Mouse (Mus musculus): ENCODE data around the gene Podxl2. TPM values are rescaled to one million over a fixed set of nuclear protein-coding genes. Genes with fewer than 3 reads are reported as not detected.

Gene Podxl2
- polyA plus RNA-seq, 1 experiment: 35.8 TPM

DNA sequence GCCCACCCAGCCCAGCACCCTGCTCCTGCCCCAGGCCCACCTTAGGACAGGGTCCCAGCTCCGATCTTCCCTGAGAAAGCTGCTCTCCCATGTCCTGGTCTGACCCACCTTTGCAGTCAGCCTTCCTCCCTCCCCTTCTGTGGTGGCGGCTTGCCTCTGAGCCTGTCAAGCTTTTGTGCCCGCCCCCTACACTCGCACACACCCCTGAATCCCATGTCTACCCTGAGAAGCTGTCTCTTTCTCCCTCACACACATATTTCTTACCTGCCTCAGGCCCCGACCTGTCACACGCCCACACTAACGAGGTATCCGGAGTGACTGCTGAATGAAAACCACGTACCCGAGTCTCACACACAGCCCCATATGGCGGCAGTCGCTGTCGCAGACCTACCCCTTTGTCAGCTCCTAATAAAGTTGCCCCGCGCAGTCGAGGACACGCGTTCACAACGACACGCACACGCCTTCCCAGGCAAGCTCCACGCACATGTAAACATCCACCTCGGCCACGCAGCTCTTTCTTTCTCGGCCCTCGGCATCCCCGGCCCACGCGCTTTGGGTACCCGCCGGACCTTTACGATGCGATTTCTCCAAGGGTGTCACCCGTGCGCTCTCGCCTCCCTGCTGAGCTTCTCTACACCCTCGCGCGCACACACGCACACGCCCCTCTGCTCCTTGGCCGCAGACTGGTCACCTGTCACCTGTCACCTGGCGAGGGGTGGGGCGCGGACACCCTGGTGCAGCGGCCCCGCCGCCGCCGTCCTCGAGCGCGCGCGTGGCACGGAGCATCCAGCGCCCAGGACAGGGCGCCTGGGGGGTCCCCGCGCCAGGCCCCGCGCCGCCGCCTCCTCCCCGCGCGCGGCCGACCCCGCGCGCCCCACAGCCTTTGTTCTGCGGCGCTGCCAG lies 628 bp downstream of the Podxl2 start:
- 5% methylated on average over 74 of the region's 74 CpGs for WGBS
- Histone ChIP-seq H3K4me3 (replicated peaks; ENCODE audit: extremely low read depth, low read depth, low read length) (peak overlapping the region; percentile 73), H3K4me1 (ENCODE audit: control insufficient read depth, insufficient read depth, low read length) (peaks cover 4% of the 10 kb centered on the region; the same call in 1 of the 2 replicates)
- DNase-seq: no peak
- TF ChIP-seq POLR2A (IDR thresholded peaks at IDR 0.05; ENCODE audit: borderline replicate concordance, extremely low read depth, low read depth, low read length) (no peak), CTCF (IDR thresholded peaks at IDR 0.05; ENCODE audit: insufficient read depth, low read length) (no peak)

DNA sequence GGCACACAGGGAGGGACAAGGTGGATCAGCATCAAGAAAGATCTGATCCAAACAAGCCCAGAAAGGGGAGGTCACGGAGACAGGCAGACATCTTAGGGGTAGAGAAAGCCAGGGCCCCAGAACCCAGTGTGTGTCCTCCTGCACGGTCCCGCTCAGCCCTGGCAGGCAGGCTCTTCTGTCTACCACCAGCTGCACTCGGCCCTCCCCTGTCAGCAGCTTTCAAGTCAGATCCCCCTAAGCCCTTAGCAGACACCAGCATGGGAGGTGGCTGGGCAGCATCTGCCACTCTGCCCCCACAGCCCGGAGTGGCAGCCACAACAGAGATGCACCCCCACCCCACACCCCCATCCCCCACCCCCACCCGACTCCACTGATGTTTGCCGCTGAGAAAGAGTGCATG lies 2.0 kb downstream of the Podxl2 start:
- 43% methylated on average over 7 of the region's 7 CpGs for WGBS

DNA sequence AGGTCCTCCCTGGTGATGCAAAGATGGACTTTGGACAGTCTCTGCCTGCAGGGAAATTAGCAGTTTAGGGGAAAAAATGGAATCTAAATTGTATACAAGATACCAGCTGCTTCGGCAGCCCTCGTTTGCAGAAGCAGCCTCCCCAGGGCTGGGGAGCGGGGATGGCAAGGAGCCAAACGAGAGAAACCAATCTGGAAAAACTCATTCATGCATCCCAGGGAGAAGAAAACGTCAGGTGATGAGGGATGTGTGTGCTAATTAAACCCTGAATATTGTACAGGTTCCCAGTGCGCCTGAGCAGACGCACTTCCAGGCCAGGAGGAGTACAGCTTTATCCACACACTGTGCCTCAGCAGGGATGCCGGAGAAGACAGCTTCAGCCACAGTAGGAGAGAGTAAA lies 3.3 kb downstream of the Podxl2 start:
- Histone ChIP-seq H3K4me1 (ENCODE audit: control insufficient read depth, insufficient read depth, low read length) (peaks cover 4% of the 10 kb centered on the region; the same call in 1 of the 2 replicates), H3K4me3 (replicated peaks; ENCODE audit: extremely low read depth, low read depth, low read length) (no peak overlapping the region)
- TF ChIP-seq CTCF (IDR thresholded peaks at IDR 0.05; ENCODE audit: insufficient read depth, low read length): no peak
- no peak for TF ChIP-seq POLR2A (IDR thresholded peaks at IDR 0.05; ENCODE audit: borderline replicate concordance, extremely low read depth, low read depth, low read length)
- 58% methylated on average over 8 of the region's 8 CpGs for WGBS
- no peak for DNase-seq

More for the DNA sequence above, 2.0 kb downstream of the Podxl2 start:
- TF ChIP-seq POLR2A (IDR thresholded peaks at IDR 0.05; ENCODE audit: borderline replicate concordance, extremely low read depth, low read depth, low read length) (no peak), CTCF (IDR thresholded peaks at IDR 0.05; ENCODE audit: insufficient read depth, low read length) (no peak)
- H3K4me1 ChIP-seq (ENCODE audit: control insufficient read depth, insufficient read depth, low read length): peaks cover 4% of the 10 kb centered on the region; the same call in 1 of the 2 replicates
- H3K4me3 ChIP-seq (replicated peaks; ENCODE audit: extremely low read depth, low read depth, low read length): no peak overlapping the region
- no peak for DNase-seq

DNA sequence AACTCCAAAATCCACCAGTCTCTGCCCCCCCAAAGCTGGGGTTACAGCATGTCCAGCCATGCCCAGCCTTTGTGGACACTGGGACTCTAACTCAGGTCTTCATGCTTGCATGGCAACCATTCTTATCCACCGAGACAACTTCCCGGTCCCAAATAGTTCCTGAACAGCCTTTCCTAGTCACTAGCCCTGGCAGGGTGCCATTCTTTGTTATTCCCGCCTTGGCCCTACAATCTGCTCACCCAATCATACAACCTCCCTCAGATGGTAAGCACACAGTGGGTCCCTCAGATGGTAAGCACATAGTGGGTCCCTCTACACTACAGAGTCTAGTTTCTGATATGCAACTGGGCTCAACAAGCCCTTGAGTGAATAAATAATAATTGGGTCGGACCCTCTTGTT lies 4.2 kb downstream of the Podxl2 start:
- DNase-seq: no peak
- no peak overlapping the region for H3K4me3 ChIP-seq (replicated peaks; ENCODE audit: extremely low read depth, low read depth, low read length)
- TF ChIP-seq CTCF (IDR thresholded peaks at IDR 0.05; ENCODE audit: insufficient read depth, low read length) (no peak), POLR2A (IDR thresholded peaks at IDR 0.05; ENCODE audit: borderline replicate concordance, extremely low read depth, low read depth, low read length) (no peak)
- H3K4me1 ChIP-seq (ENCODE audit: control insufficient read depth, insufficient read depth, low read length): peaks cover 4% of the 10 kb centered on the region; the same call in 1 of the 2 replicates
- WGBS: 44% methylated on average over 4 of the region's 4 CpGs

DNA sequence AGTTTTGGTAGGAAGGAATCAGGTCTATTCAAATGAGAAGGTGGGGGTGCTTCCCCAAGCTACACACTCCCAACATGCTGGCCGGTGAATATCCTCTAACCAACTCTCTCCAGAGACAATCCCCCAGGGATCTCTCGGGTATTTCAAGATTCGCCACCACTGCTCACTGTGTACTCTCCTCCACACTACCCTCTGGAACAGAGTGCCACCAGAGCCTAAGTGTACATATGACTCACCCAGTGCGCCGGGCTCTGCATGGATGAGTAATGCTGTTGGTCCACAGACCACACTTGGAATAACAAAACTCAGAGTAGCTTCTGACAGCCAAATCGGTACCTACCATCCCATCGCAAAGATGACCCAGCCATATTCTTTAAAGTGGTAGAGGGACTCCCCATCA lies 5.4 kb downstream of the Podxl2 start:
- WGBS: 78% methylated on average over 7 of the region's 7 CpGs
- peaks cover 4% of the 10 kb centered on the region; the same call in 1 of the 2 replicates for H3K4me1 ChIP-seq (ENCODE audit: control insufficient read depth, insufficient read depth, low read length)
- no peak for TF ChIP-seq POLR2A (IDR thresholded peaks at IDR 0.05; ENCODE audit: borderline replicate concordance, extremely low read depth, low read depth, low read length)
- TF ChIP-seq CTCF (IDR thresholded peaks at IDR 0.05; ENCODE audit: insufficient read depth, low read length): no peak

DNA sequence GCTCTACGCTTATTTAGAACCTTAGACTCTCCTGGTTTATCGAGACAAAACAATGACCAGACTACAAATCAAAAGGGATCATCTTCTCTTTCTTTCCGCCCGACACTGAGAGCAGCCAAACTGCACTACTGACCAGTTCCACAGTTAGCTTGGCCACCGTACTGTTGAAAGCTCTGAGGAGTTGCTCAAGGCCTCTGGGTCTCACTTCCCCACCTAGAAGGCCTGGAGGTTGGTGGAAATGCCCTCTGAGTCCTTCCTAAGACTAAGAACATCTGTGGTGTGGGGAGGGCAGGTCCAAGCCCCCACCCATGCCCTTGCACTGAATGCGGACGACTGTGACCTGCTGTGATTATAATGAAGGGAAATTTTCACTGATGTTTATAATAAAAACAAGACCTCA lies 9.1 kb downstream of the Podxl2 start:
- TF ChIP-seq POLR2A (IDR thresholded peaks at IDR 0.05; ENCODE audit: borderline replicate concordance, extremely low read depth, low read depth, low read length): no peak
- TF ChIP-seq CTCF (IDR thresholded peaks at IDR 0.05; ENCODE audit: insufficient read depth, low read length): no peak
- WGBS: 77% methylated on average over 7 of the region's 7 CpGs
- H3K4me1 ChIP-seq (ENCODE audit: control insufficient read depth, insufficient read depth, low read length): no peaks in the 10 kb centered on the region
- no peak overlapping the region for H3K4me3 ChIP-seq (replicated peaks; ENCODE audit: extremely low read depth, low read depth, low read length)
- DNase-seq: no peak

More for the DNA sequence above, 5.4 kb downstream of the Podxl2 start:
- no peak for DNase-seq
- H3K4me3 ChIP-seq (replicated peaks; ENCODE audit: extremely low read depth, low read depth, low read length): no peak overlapping the region

DNA sequence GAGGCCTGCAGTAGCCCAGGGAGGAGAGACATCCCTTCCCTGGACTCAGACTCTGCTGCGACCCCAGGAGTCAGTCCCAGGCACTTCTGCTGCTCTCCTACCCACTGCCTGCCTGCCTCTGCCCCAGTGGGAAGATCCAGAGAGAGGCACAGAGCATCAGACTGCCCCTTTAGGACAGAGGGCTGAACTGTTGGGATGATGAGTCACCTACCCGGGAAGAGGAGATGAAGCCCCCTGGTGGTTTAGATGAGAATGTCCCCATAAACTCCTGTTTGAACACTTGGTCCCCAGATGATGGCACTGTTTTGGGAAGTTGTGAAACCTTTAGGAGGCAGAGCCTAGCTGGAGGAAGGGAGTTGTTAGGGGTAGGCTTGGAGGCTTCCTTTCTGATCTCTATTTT lies 13.9 kb downstream of the Podxl2 start:
- no peak for DNase-seq
- WGBS: 15% methylated on average over 2 of the region's 2 CpGs
- Histone ChIP-seq H3K4me3 (replicated peaks; ENCODE audit: extremely low read depth, low read depth, low read length) (no peak overlapping the region), H3K4me1 (ENCODE audit: control insufficient read depth, insufficient read depth, low read length) (no peaks in the 10 kb centered on the region)
- TF ChIP-seq CTCF (IDR thresholded peaks at IDR 0.05; ENCODE audit: insufficient read depth, low read length) (peak; percentile 39), POLR2A (IDR thresholded peaks at IDR 0.05; ENCODE audit: borderline replicate concordance, extremely low read depth, low read depth, low read length) (no peak)

DNA sequence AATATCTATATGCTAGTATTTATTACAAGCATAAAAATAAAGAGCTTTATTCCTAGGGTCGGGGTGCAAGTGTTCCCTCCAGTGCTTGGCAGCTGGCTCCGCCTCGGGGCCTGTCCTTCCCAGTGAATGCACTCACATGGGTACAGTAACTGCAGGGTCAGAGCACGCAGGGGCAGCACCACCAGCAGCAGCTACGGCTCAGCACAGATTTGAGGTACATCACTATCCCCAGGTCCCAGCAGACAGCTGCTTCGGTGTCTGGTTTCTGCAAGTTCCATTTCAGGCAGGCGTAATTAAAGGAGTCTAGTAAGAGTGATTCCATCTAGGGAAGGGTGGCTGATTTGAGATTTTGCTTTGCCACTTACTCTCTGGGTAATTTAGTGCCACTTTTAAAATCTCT lies 16.5 kb downstream of the Podxl2 start:
- Histone ChIP-seq H3K4me3 (replicated peaks; ENCODE audit: extremely low read depth, low read depth, low read length) (no peak overlapping the region), H3K4me1 (ENCODE audit: control insufficient read depth, insufficient read depth, low read length) (no peaks in the 10 kb centered on the region)
- WGBS: 82% methylated on average over 7 of the region's 7 CpGs
- TF ChIP-seq CTCF (IDR thresholded peaks at IDR 0.05; ENCODE audit: insufficient read depth, low read length) (no peak), POLR2A (IDR thresholded peaks at IDR 0.05; ENCODE audit: borderline replicate concordance, extremely low read depth, low read depth, low read length) (no peak)
- no peak for DNase-seq

DNA sequence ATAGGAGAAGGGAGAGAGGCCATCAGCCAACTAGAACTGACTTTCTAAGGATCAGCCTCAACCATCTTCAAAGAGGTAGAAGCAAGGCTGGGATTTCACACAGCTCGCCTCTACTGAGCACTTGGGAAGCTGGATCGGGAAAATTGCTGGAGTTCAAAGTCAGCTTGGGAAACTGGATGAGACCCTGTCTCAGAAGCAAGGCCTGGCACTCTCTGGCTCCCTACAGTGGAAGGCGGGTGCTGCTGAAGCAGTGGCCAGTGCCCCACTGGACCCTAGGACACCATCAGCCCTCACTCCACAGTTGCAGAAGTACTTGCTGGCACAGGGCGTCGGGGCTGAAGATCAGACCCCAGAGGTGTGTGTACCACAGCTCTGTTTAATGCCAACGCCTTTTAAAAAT lies 17.0 kb downstream of the Podxl2 start:
- no peak for DNase-seq
- whole genome bisulfite sequencing: 81% methylated on average over 6 of the region's 6 CpGs
- Histone ChIP-seq H3K4me1 (ENCODE audit: control insufficient read depth, insufficient read depth, low read length) (no peaks in the 10 kb centered on the region), H3K4me3 (replicated peaks; ENCODE audit: extremely low read depth, low read depth, low read length) (no peak overlapping the region)
- TF ChIP-seq CTCF (IDR thresholded peaks at IDR 0.05; ENCODE audit: insufficient read depth, low read length) (no peak), POLR2A (IDR thresholded peaks at IDR 0.05; ENCODE audit: borderline replicate concordance, extremely low read depth, low read depth, low read length) (no peak)

DNA sequence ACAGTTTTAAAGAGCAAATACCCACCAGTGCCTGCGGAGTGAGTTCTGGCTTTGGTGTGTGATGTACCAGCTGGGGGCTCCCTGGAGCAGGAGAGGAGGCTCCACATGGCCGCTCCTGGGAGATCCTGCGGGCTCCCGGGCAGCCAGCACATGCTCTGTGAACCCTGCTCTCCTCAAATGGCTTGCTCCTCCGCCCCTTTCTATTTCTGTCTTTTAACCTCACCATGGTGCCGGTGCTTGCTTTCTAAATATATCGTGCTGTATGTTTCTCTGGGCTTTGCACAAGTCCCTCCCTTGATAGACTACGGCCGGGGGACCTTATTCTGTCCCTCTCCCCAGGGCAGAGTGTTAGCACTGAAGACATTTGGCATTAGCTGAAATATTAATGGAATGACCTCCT lies 17.6 kb downstream of the Podxl2 start:
- Histone ChIP-seq H3K4me1 (ENCODE audit: control insufficient read depth, insufficient read depth, low read length) (no peaks in the 10 kb centered on the region), H3K4me3 (replicated peaks; ENCODE audit: extremely low read depth, low read depth, low read length) (no peak overlapping the region)
- 27% methylated on average over 9 of the region's 9 CpGs for WGBS
- no peak for DNase-seq
- no peak for TF ChIP-seq POLR2A (IDR thresholded peaks at IDR 0.05; ENCODE audit: borderline replicate concordance, extremely low read depth, low read depth, low read length)
- TF ChIP-seq CTCF (IDR thresholded peaks at IDR 0.05; ENCODE audit: insufficient read depth, low read length): no peak

Data from lung, adult 2 months (tissue).